Mouse (Mus musculus) limb, embryonic 14.5 days (tissue): ENCODE measurements around the gene Sec11a. TPM values are rescaled to one million over a fixed set of nuclear protein-coding genes. Genes with fewer than 3 reads are reported as not detected.

ENCODE experiments used
- ATAC-seq: fragments of 200-750 bp; cut with Nextera tagmentation; 2 replicates; pipeline ENCODE4 v1.8.0; 2017; ENCODE audit warnings: low read depth, moderate number of reproducible peaks, moderate TSS enrichment; ENCODE audit not compliant: low FRiP score
- DNase-seq: peaks from one replicate; pipeline ENCODE4 v3.0.0-alpha.2; 2015; ENCODE audit warnings: low spot score
- H3K27ac ChIP-seq: fragments of 300-500 bp; sonication (generic); replicated peaks from 2 replicates; pipeline ENCODE4 v1.5.1; 2014; ENCODE audit warnings: low read depth, mild to moderate bottlenecking, low read length, moderate library complexity, mixed read lengths
- H3K27me3 ChIP-seq: fragments of 300-500 bp; sonication (generic); 2 replicates; pipeline ENCODE4 v1.6.1; 2014; ENCODE audit warnings: low read length, mixed read lengths; ENCODE audit not compliant: control insufficient read depth, insufficient read depth
- H3K36me3 ChIP-seq: fragments of 300-500 bp; sonication (generic); 2 replicates; pipeline ENCODE4 v1.6.1; 2014; ENCODE audit warnings: mild to moderate bottlenecking, low read length, moderate library complexity, mixed read lengths; ENCODE audit not compliant: control insufficient read depth, insufficient read depth
- H3K4me1 ChIP-seq: fragments of 300-500 bp; sonication (generic); 2 replicates; pipeline ENCODE4 v1.6.1; 2014; ENCODE audit warnings: antibody characterized with exemption, low read length, mixed read lengths; ENCODE audit not compliant: control insufficient read depth, insufficient read depth
- H3K4me2 ChIP-seq: fragments of 300-500 bp; sonication (generic); replicated peaks from 2 replicates; pipeline ENCODE4 v1.6.1; 2014; ENCODE audit warnings: low read depth, mild to moderate bottlenecking, low read length, moderate library complexity; ENCODE audit not compliant: severe bottlenecking
- H3K4me3 ChIP-seq: fragments of 300-500 bp; sonication (generic); replicated peaks from 2 replicates; pipeline ENCODE4 v1.5.1; 2014; ENCODE audit warnings: low read length
- H3K9ac ChIP-seq: fragments of 300-500 bp; sonication (generic); 2 replicates; pipeline ENCODE4 v1.6.1; 2014; ENCODE audit warnings: mild to moderate bottlenecking, low read depth, low read length, moderate library complexity; ENCODE audit not compliant: severe bottlenecking
- H3K9me3 ChIP-seq: fragments of 300-500 bp; sonication (generic); 2 replicates; pipeline ENCODE4 v1.6.1; 2016; ENCODE audit warnings: low read length; ENCODE audit not compliant: control insufficient read depth
- POLR2A ChIP-seq: fragments of 200-500 bp; IDR thresholded peaks from 2 replicates; pipeline ENCODE4 v1.8.0; 2012; ENCODE audit warnings: inconsistent platforms, mild to moderate bottlenecking, moderate library complexity, borderline replicate concordance; ENCODE audit not compliant: insufficient read depth, insufficient read length; ENCODE audit errors: extremely low read depth
- WGBS: fragments of 180-500 bp; shearing (Covaris S2); extraction: QIAGEN DNeasy Blood & Tissue Kit; methylation state at CpG from one replicate; pipeline ENCODE4 v1.1.7; 2014; 5-methylcytosine and 5-hydroxymethylcytosine counted together
- polyA plus RNA-seq, 2 experiments: library from polyadenylated mRNA; depleted of rRNA in 1 of 2; stranded (reverse) in 1 of 2; unstranded in 1 of 2; fragments of >200 nt; fragmentation: Nextera tagmentation in 1 of 2; extraction: Ambion mirVana in 1 of 2; gene quantifications; 2 replicates each; pipeline versions ENCODE4 v1.2.1 to v1.2.3; 2012 to 2014

The Sec11a gene
- polyA plus RNA-seq, 2 experiments: 158 to 224 TPM

GRCm38 (mm10) chr7:80972082-80972481, 24.5 kb upstream of the Sec11a start:
- no peak overlapping the region for H3K27ac ChIP-seq
- no peaks in the 10 kb centered on the region for H3K36me3 ChIP-seq
- H3K27me3 ChIP-seq: no peaks in the 10 kb centered on the region
- no peak overlapping the region for H3K4me2 ChIP-seq
- DNase-seq (no peak), ATAC-seq (no peak)
- no peaks in the 10 kb centered on the region for H3K9me3 ChIP-seq
- WGBS: 81% methylated on average over 5 of the region's 5 CpGs
- H3K4me3 ChIP-seq: no peak overlapping the region
- TF ChIP-seq POLR2A: no peak
- H3K9ac ChIP-seq: no peak overlapping the region
- no peaks in the 10 kb centered on the region for H3K4me1 ChIP-seq

- H3K4me3 ChIP-seq: no peak overlapping the region
- no peak for TF ChIP-seq POLR2A
- H3K9ac ChIP-seq: no peak overlapping the region
- no peak overlapping the region for H3K4me2 ChIP-seq
- H3K9me3 ChIP-seq: no peaks in the 10 kb centered on the region
- no peaks in the 10 kb centered on the region for H3K4me1 ChIP-seq
- ATAC-seq (no peak), DNase-seq (no peak)
- WGBS: 72% methylated on average over 2 of the region's 2 CpGs
- H3K36me3 ChIP-seq: no peaks in the 10 kb centered on the region
- H3K27me3 ChIP-seq: no peaks in the 10 kb centered on the region
- H3K27ac ChIP-seq: no peak overlapping the region
These were observed 23.8 kb upstream of the Sec11a start for GRCm38 (mm10) chr7:80971419-80971818.

GRCm38 (mm10) chr7:80970913-80971312, 23.3 kb upstream of the Sec11a start:
- Histone ChIP-seq H3K4me2 (no peak overlapping the region), H3K9me3 (no peaks in the 10 kb centered on the region), H3K36me3 (no peaks in the 10 kb centered on the region), H3K4me3 (no peak overlapping the region), H3K27me3 (no peaks in the 10 kb centered on the region), H3K9ac (no peak overlapping the region), H3K27ac (no peak overlapping the region), H3K4me1 (no peaks in the 10 kb centered on the region)
- 57% methylated on average over 3 of the region's 3 CpGs for WGBS
- no peak for TF ChIP-seq POLR2A
- ATAC-seq (no peak), DNase-seq (no peak)

- WGBS: 85% methylated on average over 6 of the region's 6 CpGs
- TF ChIP-seq POLR2A: no peak
- DNase-seq (no peak), ATAC-seq (no peak)
- no peak overlapping the region for H3K4me3 ChIP-seq
- no peak overlapping the region for H3K27ac ChIP-seq
- H3K9me3 ChIP-seq: no peaks in the 10 kb centered on the region
- H3K4me1 ChIP-seq: no peaks in the 10 kb centered on the region
- no peaks in the 10 kb centered on the region for H3K36me3 ChIP-seq
- H3K27me3 ChIP-seq: no peaks in the 10 kb centered on the region
- H3K9ac ChIP-seq: no peak overlapping the region
- H3K4me2 ChIP-seq: no peak overlapping the region
These were observed 15.2 kb upstream of the Sec11a start for GRCm38 (mm10) chr7:80962799-80963198.

GRCm38 (mm10) chr7:80959003-80959402, 11.4 kb upstream of the Sec11a start:
- Histone ChIP-seq H3K4me3 (no peak overlapping the region), H3K9me3 (no peaks in the 10 kb centered on the region), H3K27ac (no peak overlapping the region), H3K4me1 (no peaks in the 10 kb centered on the region), H3K36me3 (no peaks in the 10 kb centered on the region), H3K27me3 (no peaks in the 10 kb centered on the region), H3K4me2 (no peak overlapping the region), H3K9ac (no peak overlapping the region)
- DNase-seq (no peak), ATAC-seq (no peak)
- WGBS: 82% methylated on average over 3 of the region's 3 CpGs
- TF ChIP-seq POLR2A: no peak

- H3K27ac ChIP-seq: no peak overlapping the region
- no peaks in the 10 kb centered on the region for H3K27me3 ChIP-seq
- H3K4me3 ChIP-seq: no peak overlapping the region
- H3K9ac ChIP-seq: no peak overlapping the region
- no peaks in the 10 kb centered on the region for H3K36me3 ChIP-seq
- DNase-seq (no peak), ATAC-seq (no peak)
- no peak overlapping the region for H3K4me2 ChIP-seq
- WGBS: 82% methylated on average over 2 of the region's 2 CpGs
- TF ChIP-seq POLR2A: no peak
- no peaks in the 10 kb centered on the region for H3K9me3 ChIP-seq
- H3K4me1 ChIP-seq: no peaks in the 10 kb centered on the region
These were observed 9.3 kb upstream of the Sec11a start for GRCm38 (mm10) chr7:80956891-80957290.
